ENCODE assay signal across 9 mouse cellular contexts in the genomic region with DNA sequence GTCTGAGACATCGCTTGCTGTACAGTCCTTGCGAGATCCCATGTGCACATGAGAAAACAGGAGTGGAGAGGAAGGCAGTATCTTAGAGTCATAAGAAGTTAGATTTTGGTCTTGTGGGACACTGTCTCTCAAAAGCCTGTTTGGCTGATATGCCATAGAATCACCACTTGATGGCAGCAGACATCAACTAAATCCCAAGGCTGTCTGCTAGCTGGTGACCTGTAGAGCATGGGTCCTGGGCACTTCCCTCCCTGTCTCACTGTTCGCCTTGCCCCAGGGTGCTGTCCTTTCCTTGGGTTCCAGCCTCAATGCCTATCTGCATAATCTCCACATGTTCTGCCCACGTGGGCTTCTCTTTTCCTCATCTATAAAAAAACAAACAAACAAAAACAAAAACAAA. TPM values are rescaled to one million over a fixed set of nuclear protein-coding genes. Genes with fewer than 3 reads are reported as not detected.
DNase-seq lines count a peak whose midpoint lies in the region; ATAC-seq lines count a peak whose summit lies in the region.
"Had no signal": no experiment of that assay in that cellular context is flagged by ENCODE, and none has a peak within 500 bp of the region (broad histone marks: within the 10 kb centered on the region; RNA-seq: fewer than 3 reads in every experiment).

No protein-coding gene starts in this region.

- H3K4me2 ChIP-seq in embryonic facial prominence, embryonic 14.5 days (ENCODE audit: low read depth, low read length) = no peak overlapping the region

- WGBS in embryonic facial prominence, embryonic 14.5 days = 21% methylated on average over 4 of the region's 4 CpGs
- WGBS in limb, embryonic 10.5 days = 43% methylated on average over 4 of the region's 4 CpGs

- intact Hi-C loops in left cerebral cortex, postnatal 36 days (cut with DNase I) = loop anchor here (5.0 to 10.0 kb wide), 4 partner anchors 82 to 802 kb away; a partner anchor contains a TSS

- H3K27ac ChIP-seq in embryonic facial prominence, embryonic 14.5 days (replicated peaks; ENCODE audit: low read depth, low read length) = no peak overlapping the region
- no peak overlapping the region for H3K27ac ChIP-seq in limb, embryonic 10.5 days

- H3K4me3 ChIP-seq in embryonic facial prominence, embryonic 14.5 days (ENCODE audit: low read depth, low read length) = no peak overlapping the region
- H3K4me3 ChIP-seq in limb, embryonic 10.5 days = no peak overlapping the region

- peak; percentile 63; the same call in 1 of the 2 replicates for ATAC-seq in embryonic facial prominence, embryonic 14.5 days (ENCODE audit: low read depth)
- ATAC-seq in erythroid progenitor cell, adult 5-6 weeks (replicated peaks; ENCODE audit: low FRiP score, poor library complexity, severe bottlenecking) = no peak

- H3K9ac ChIP-seq in embryonic facial prominence, embryonic 14.5 days (ENCODE audit: low read depth, low read length) = no peak overlapping the region

- H3K9me3 ChIP-seq in embryonic facial prominence, embryonic 14.5 days (ENCODE audit: control insufficient read depth, low read length) = no peaks in the 10 kb centered on the region
- no peaks in the 10 kb centered on the region for H3K9me3 ChIP-seq in limb, embryonic 10.5 days (replicated peaks)

- 0 out of 2 replicates have a peak, but pooled peaks cover 4% of the 10 kb centered on the region for H3K4me1 ChIP-seq in embryonic facial prominence, embryonic 14.5 days (ENCODE audit: control insufficient read depth, insufficient read depth, low read length)
- H3K4me1 ChIP-seq in limb, embryonic 10.5 days = peaks cover 10% of the 10 kb centered on the region

- DNase-seq in left cerebral cortex, adult 18-20 months (ENCODE audit: low spot score in 2 of 2) = peak; percentile 30 to 38
- no peak for DNase-seq in left cerebral cortex, postnatal 36 days (ENCODE audit: low spot score in 2 of 2)
- peak; percentile 50 for DNase-seq in adrenal gland, adult 2 months
- DNase-seq in embryonic facial prominence, embryonic 14.5 days (ENCODE audit: low spot score) = peak; percentile 81
- peak; percentile 41 for DNase-seq in hindlimb bud, embryonic 11.5 days (ENCODE audit: extremely low spot score, low read depth, low spot score)
- DNase-seq in limb, embryonic 10.5 days (ENCODE audit: low spot score) = peak; percentile 49
- DNase-seq in natural killer cell, adult 2 months (ENCODE audit: low spot score in 2 of 2) = peak; percentile 4 to 41

- H3K27me3 ChIP-seq in embryonic facial prominence, embryonic 14.5 days (replicated peaks; ENCODE audit: control insufficient read depth, insufficient read depth, low read length) = no peaks in the 10 kb centered on the region
- peaks cover 1% of the 10 kb centered on the region; the same call in 1 of the 2 replicates for H3K27me3 ChIP-seq in limb, embryonic 10.5 days (ENCODE audit: low read depth, poor library complexity, severe bottlenecking)

- no peaks in the 10 kb centered on the region for H3K36me3 ChIP-seq in embryonic facial prominence, embryonic 14.5 days (ENCODE audit: control insufficient read depth, insufficient read depth, low read length)
- no peaks in the 10 kb centered on the region for H3K36me3 ChIP-seq in limb, embryonic 10.5 days

RNA-seq across cellular contexts. Expression of a gene that starts 6.7 kb away (rescaled TPM):
- not detected for total RNA-seq in left cerebral cortex, adult 18-20 months (2021)
- total RNA-seq in left cerebral cortex, postnatal 36 days (2021) = not detected
- total RNA-seq in adrenal gland, adult 2 months (2021) = not detected
- polyA plus RNA-seq in adrenal gland, adult 2 months (2012; rRNA removed) = not detected in 2 replicates
- polyA plus RNA-seq in embryonic facial prominence, embryonic 14.5 days (2014; fragmentation: Nextera tagmentation; extraction: Ambion mirVana) = not detected in 2 replicates
- not detected in 2 replicates for polyA plus RNA-seq in limb, embryonic 10.5 days (2016; fragmentation: Nextera tagmentation; extraction: Ambion mirVana)
- not detected in 2 replicates for total RNA-seq in erythroid progenitor cell, adult 5-6 weeks (2015; ENCODE audit: low replicate concordance)
- not detected in 2 replicates for total RNA-seq in erythroid progenitor cell, adult 5-6 weeks (2017; ENCODE audit: low replicate concordance)
- polyA plus RNA-seq: stomach, embryonic 14.5 days had no signal

RNA-seq across cellular contexts. Expression of a gene that starts 37.2 kb away (rescaled TPM):
- total RNA-seq in left cerebral cortex, adult 18-20 months (2021) = under 1 TPM in 1 of 2 experiments, not detected in 1; 0.23 TPM
- total RNA-seq in left cerebral cortex, postnatal 36 days (2021) = under 1 TPM in 1 of 2 experiments, not detected in 1; 0.11 TPM
- total RNA-seq in adrenal gland, adult 2 months (2021) = 1 to 10 TPM; 2.1 to 2.9 TPM
- 0.91 TPM in 2 replicates for polyA plus RNA-seq in adrenal gland, adult 2 months (2012; rRNA removed)
- polyA plus RNA-seq in embryonic facial prominence, embryonic 14.5 days (2014; fragmentation: Nextera tagmentation; extraction: Ambion mirVana) = 0.45 and 0.54 TPM in 2 replicates
- polyA plus RNA-seq in limb, embryonic 10.5 days (2016; fragmentation: Nextera tagmentation; extraction: Ambion mirVana) = not detected in 2 replicates
- total RNA-seq in erythroid progenitor cell, adult 5-6 weeks (2015; ENCODE audit: low replicate concordance) = not detected in 2 replicates
- not detected in 2 replicates for total RNA-seq in erythroid progenitor cell, adult 5-6 weeks (2017; ENCODE audit: low replicate concordance)

RNA-seq across cellular contexts. Expression of a gene that starts 46.9 kb away (rescaled TPM):
- total RNA-seq in left cerebral cortex, adult 18-20 months (2021) = 10 to 100 TPM; 10.5 to 10.6 TPM
- total RNA-seq in left cerebral cortex, postnatal 36 days (2021) = 1 to 10 TPM; 6.6 to 6.8 TPM
- total RNA-seq in adrenal gland, adult 2 months (2021) = 1 to 10 TPM; 4.0 to 6.5 TPM
- polyA plus RNA-seq in adrenal gland, adult 2 months (2012; rRNA removed) = 1.5 and 2.9 TPM in 2 replicates
- polyA plus RNA-seq in embryonic facial prominence, embryonic 14.5 days (2014; fragmentation: Nextera tagmentation; extraction: Ambion mirVana) = 1.6 and 1.7 TPM in 2 replicates
- polyA plus RNA-seq in limb, embryonic 10.5 days (2016; fragmentation: Nextera tagmentation; extraction: Ambion mirVana) = 1.1 and 1.4 TPM in 2 replicates
- not detected in 2 replicates for total RNA-seq in erythroid progenitor cell, adult 5-6 weeks (2015; ENCODE audit: low replicate concordance)
- 1.3 TPM in 1 of 2 replicates, not detected in the other for total RNA-seq in erythroid progenitor cell, adult 5-6 weeks (2017; ENCODE audit: low replicate concordance)

RNA-seq across cellular contexts. Expression of a gene that starts 49.0 kb away (rescaled TPM):
- not detected for total RNA-seq in left cerebral cortex, adult 18-20 months (2021)
- not detected for total RNA-seq in left cerebral cortex, postnatal 36 days (2021)
- total RNA-seq in adrenal gland, adult 2 months (2021) = not detected
- not detected in 2 replicates for polyA plus RNA-seq in adrenal gland, adult 2 months (2012; rRNA removed)
- not detected in 2 replicates for polyA plus RNA-seq in embryonic facial prominence, embryonic 14.5 days (2014; fragmentation: Nextera tagmentation; extraction: Ambion mirVana)
- not detected in 2 replicates for polyA plus RNA-seq in limb, embryonic 10.5 days (2016; fragmentation: Nextera tagmentation; extraction: Ambion mirVana)
- total RNA-seq in erythroid progenitor cell, adult 5-6 weeks (2015; ENCODE audit: low replicate concordance) = not detected in 2 replicates
- total RNA-seq in erythroid progenitor cell, adult 5-6 weeks (2017; ENCODE audit: low replicate concordance) = not detected in 2 replicates
- polyA plus RNA-seq: stomach, embryonic 14.5 days had no signal

Comparison
In these comparisons a context has a peak if more than half of its experiments do, and no peak if none do; other contexts are left out.
1. DNase-seq: peak in left cerebral cortex, adult 18-20 months (2 of 2), adrenal gland, adult 2 months (single experiment), embryonic facial prominence, embryonic 14.5 days (single experiment), hindlimb bud, embryonic 11.5 days (single experiment), limb, embryonic 10.5 days (single experiment) and natural killer cell, adult 2 months (2 of 2); none in left cerebral cortex, postnatal 36 days (0 of 2).